Comparison of ENCODE assay signal across 18 mouse cellular contexts in genomic region chr19:16242708-16243107, GRCm38 (mm10).
DNase-seq lines count a peak whose midpoint lies in the region; ATAC-seq and TF ChIP-seq lines count a peak whose summit lies in the region.
"Had no signal": no experiment of that assay in that cellular context is flagged by ENCODE, and none has a peak within 500 bp of the region (broad histone marks: within the 10 kb centered on the region; RNA-seq: fewer than 3 reads in every experiment).

No protein-coding gene starts in this region.

- no peak overlapping the region for H3K4me3 ChIP-seq in forebrain, embryonic 14.5 days (ENCODE audit: low read depth, low read length)
- no peak overlapping the region for H3K4me3 ChIP-seq in forebrain, embryonic 11.5 days (ENCODE audit: low read depth, low read length)
- no peak overlapping the region for H3K4me3 ChIP-seq in hindbrain, embryonic 13.5 days
- H3K4me3 ChIP-seq in hindbrain, postnatal 0 days (ENCODE audit: low read length), result no peak overlapping the region
- no peak overlapping the region for H3K4me3 ChIP-seq in layer of hippocampus, adult 2 months
- H3K4me3 ChIP-seq: embryonic facial prominence, embryonic 12.5 days; forebrain, embryonic 13.5 days; heart, embryonic 12.5 days; hindbrain, embryonic 15.5 days had no signal

- H3K4me1 ChIP-seq in forebrain, embryonic 14.5 days (ENCODE audit: control insufficient read depth, insufficient read depth, low read length), result peaks cover 26% of the 10 kb centered on the region
- H3K4me1 ChIP-seq in forebrain, embryonic 11.5 days (replicated peaks; ENCODE audit: control insufficient read depth, insufficient read depth, low read length), result peaks cover 15% of the 10 kb centered on the region; the same call in 1 of the 2 replicates
- peaks cover 59% of the 10 kb centered on the region for H3K4me1 ChIP-seq in hindbrain, embryonic 13.5 days (replicated peaks)
- peaks cover 19% of the 10 kb centered on the region for H3K4me1 ChIP-seq in hindbrain, postnatal 0 days (ENCODE audit: insufficient read depth, low read length)

- 0 out of 2 replicates have a peak, but pooled peaks have one; percentile 19 for ATAC-seq in forebrain, embryonic 14.5 days
- ATAC-seq in forebrain, embryonic 11.5 days (replicated peaks; ENCODE audit: low FRiP score), result no peak
- no peak for ATAC-seq in hindbrain, embryonic 13.5 days (ENCODE audit: low FRiP score)
- no peak for ATAC-seq in hindbrain, postnatal 0 days
- ATAC-seq: forebrain, embryonic 13.5 days; inflammation-experienced regulatory T-cells, adult 6 months had no signal

- no peaks in the 10 kb centered on the region for H3K27me3 ChIP-seq in forebrain, embryonic 14.5 days (replicated peaks; ENCODE audit: control insufficient read depth, insufficient read depth, low read length)
- H3K27me3 ChIP-seq in forebrain, embryonic 11.5 days (ENCODE audit: control insufficient read depth, insufficient read depth, low read length), result no peaks in the 10 kb centered on the region
- H3K27me3 ChIP-seq in hindbrain, embryonic 13.5 days, result no peaks in the 10 kb centered on the region
- no peaks in the 10 kb centered on the region for H3K27me3 ChIP-seq in hindbrain, postnatal 0 days (ENCODE audit: insufficient read depth, low read length)
- H3K27me3 ChIP-seq: embryonic facial prominence, embryonic 12.5 days; forebrain, embryonic 13.5 days; heart, embryonic 12.5 days; hindbrain, embryonic 15.5 days had no signal

- H3K27ac ChIP-seq in forebrain, embryonic 14.5 days (ENCODE audit: low read depth, low read length), result no peak overlapping the region
- H3K27ac ChIP-seq in forebrain, embryonic 11.5 days (ENCODE audit: low read depth, low read length), result no peak overlapping the region
- H3K27ac ChIP-seq in hindbrain, embryonic 13.5 days, result 0 out of 2 replicates have a peak overlapping the region, but pooled peaks have one; percentile 24
- H3K27ac ChIP-seq in hindbrain, postnatal 0 days, result no peak overlapping the region
- H3K27ac ChIP-seq in layer of hippocampus, adult 2 months, result peak overlapping the region; percentile 57
- H3K27ac ChIP-seq: embryonic facial prominence, embryonic 12.5 days; forebrain, embryonic 13.5 days; hindbrain, embryonic 15.5 days had no signal

- no peak for TF ChIP-seq CTCF in hindbrain, postnatal 0 days (IDR thresholded peaks at IDR 0.05; ENCODE audit: low read depth)
- TF ChIP-seq CTCF in layer of hippocampus, adult 2 months (conservative IDR thresholded peaks at IDR 0.05), result no peak

- no peaks in the 10 kb centered on the region for H3K9me3 ChIP-seq in forebrain, embryonic 14.5 days (replicated peaks; ENCODE audit: control insufficient read depth, low read length)
- no peaks in the 10 kb centered on the region for H3K9me3 ChIP-seq in forebrain, embryonic 11.5 days (ENCODE audit: control insufficient read depth, low read length)
- H3K9me3 ChIP-seq in hindbrain, embryonic 13.5 days, result no peaks in the 10 kb centered on the region
- no peaks in the 10 kb centered on the region for H3K9me3 ChIP-seq in hindbrain, postnatal 0 days (ENCODE audit: low read length)
- H3K9me3 ChIP-seq: embryonic facial prominence, embryonic 12.5 days; forebrain, embryonic 13.5 days; heart, embryonic 12.5 days; hindbrain, embryonic 15.5 days had no signal

- H3K4me2 ChIP-seq in forebrain, embryonic 14.5 days (ENCODE audit: low read length), result no peak overlapping the region
- H3K4me2 ChIP-seq in forebrain, embryonic 11.5 days (ENCODE audit: low read depth, low read length, severe bottlenecking), result no peak overlapping the region
- no peak overlapping the region for H3K4me2 ChIP-seq in hindbrain, embryonic 13.5 days
- no peak overlapping the region for H3K4me2 ChIP-seq in hindbrain, postnatal 0 days (ENCODE audit: low read depth, low read length)
- H3K4me2 ChIP-seq: embryonic facial prominence, embryonic 12.5 days; forebrain, embryonic 13.5 days; heart, embryonic 12.5 days; hindbrain, embryonic 15.5 days had no signal

- WGBS in forebrain, embryonic 14.5 days, result 74% methylated on average over 3 of the region's 3 CpGs
- 81% methylated on average over 3 of the region's 3 CpGs for WGBS in forebrain, embryonic 11.5 days
- WGBS in hindbrain, embryonic 13.5 days, result 77% methylated on average over 3 of the region's 3 CpGs
- 61% methylated on average over 3 of the region's 3 CpGs for WGBS in hindbrain, postnatal 0 days

- no peaks in the 10 kb centered on the region for H3K36me3 ChIP-seq in forebrain, embryonic 14.5 days (ENCODE audit: control insufficient read depth, insufficient read depth, low read length)
- no peaks in the 10 kb centered on the region for H3K36me3 ChIP-seq in forebrain, embryonic 11.5 days (ENCODE audit: control insufficient read depth, insufficient read depth, low read length)
- H3K36me3 ChIP-seq in hindbrain, embryonic 13.5 days, result no peaks in the 10 kb centered on the region
- H3K36me3 ChIP-seq in hindbrain, postnatal 0 days (ENCODE audit: insufficient read depth, low read length), result no peaks in the 10 kb centered on the region
- H3K36me3 ChIP-seq: embryonic facial prominence, embryonic 12.5 days; heart, embryonic 12.5 days; hindbrain, embryonic 15.5 days had no signal

- H3K9ac ChIP-seq in forebrain, embryonic 14.5 days (ENCODE audit: low read length), result no peak overlapping the region
- H3K9ac ChIP-seq in forebrain, embryonic 11.5 days (ENCODE audit: low read length), result no peak overlapping the region
- no peak overlapping the region for H3K9ac ChIP-seq in hindbrain, embryonic 13.5 days
- H3K9ac ChIP-seq in hindbrain, postnatal 0 days (replicated peaks; ENCODE audit: low read length), result no peak overlapping the region
- H3K9ac ChIP-seq: embryonic facial prominence, embryonic 12.5 days; forebrain, embryonic 13.5 days; heart, embryonic 12.5 days; hindbrain, embryonic 15.5 days had no signal

- no peak for DNase-seq in forebrain, embryonic 14.5 days (ENCODE audit: low spot score)
- no peak for DNase-seq in forebrain, embryonic 11.5 days (ENCODE audit: low spot score)
- DNase-seq in hindbrain, postnatal 0 days (ENCODE audit: low spot score), result no peak
- no peak for DNase-seq in layer of hippocampus, adult 2 months (ENCODE audit: low spot score in 2 of 2)
- no peak for DNase-seq in layer of hippocampus, postnatal 10 days (ENCODE audit: low spot score in 2 of 2)
- DNase-seq: adrenal gland, postnatal 10 days; cerebellum, adult 11 months; cerebellum, adult 8-10 months; cerebellum, postnatal 14 days; embryo, embryonic 11 days; gastrocnemius, postnatal 10 days; heart, postnatal 4 days had no signal

Comparison
In these comparisons a context has a peak if more than half of its experiments do, and no peak if none do; other contexts are left out.
1. H3K27ac ChIP-seq: peak in hindbrain, embryonic 13.5 days (single experiment) and layer of hippocampus, adult 2 months (single experiment); none in forebrain, embryonic 14.5 days (single experiment), forebrain, embryonic 11.5 days (single experiment) and hindbrain, postnatal 0 days (single experiment).